Mouse (Mus musculus): ENCODE data around the gene Evx2. TPM values are rescaled to one million over a fixed set of nuclear protein-coding genes. Genes with fewer than 3 reads are reported as not detected.

Evx2 gene
- polyA plus RNA-seq, 1 experiment = not detected

GRCm38 (mm10) chr2:74697567-74698121 is 38.3 kb upstream of the Evx2 start, which contains the start of gene Hoxd9:
Hoxd9 (plus strand) TSS chr2:74697727.
- H3K27me3 ChIP-seq (ENCODE audit: control insufficient read depth) = peaks cover 100% of the 10 kb centered on the region
- TF ChIP-seq GATA1 (IDR thresholded peaks at IDR 0.05; ENCODE audit: low read length) (no peak), TAL1 (IDR thresholded peaks at IDR 0.05; ENCODE audit: low read length) (no peak)
- H3K36me3 ChIP-seq (ENCODE audit: control insufficient read depth) = no peaks in the 10 kb centered on the region

GRCm38 (mm10) chr2:74696442-74697335 is 37.3 kb upstream of the Evx2 start:
- no peaks in the 10 kb centered on the region for H3K36me3 ChIP-seq (ENCODE audit: control insufficient read depth)
- H3K27me3 ChIP-seq (ENCODE audit: control insufficient read depth) = peaks cover 100% of the 10 kb centered on the region
- H3K4me3 ChIP-seq (replicated peaks) = no peak overlapping the region
- peaks cover 5% of the 10 kb centered on the region; the same call in 1 of the 2 replicates for H3K9me3 ChIP-seq (ENCODE audit: control insufficient read depth, low read length)
- no peak for TF ChIP-seq TAL1 (IDR thresholded peaks at IDR 0.05; ENCODE audit: low read length)
- TF ChIP-seq GATA1 (IDR thresholded peaks at IDR 0.05; ENCODE audit: low read length) = no peak
- H3K4me1 ChIP-seq (ENCODE audit: control insufficient read depth) = 0 out of 2 replicates have a peak, but pooled peaks cover 2% of the 10 kb centered on the region

More at GRCm38 (mm10) chr2:74697567-74698121, 38.3 kb upstream of the Evx2 start, which contains the start of gene Hoxd9:
- Histone ChIP-seq H3K4me3 (replicated peaks) (no peak within 1 kb of the TSS), H3K9me3 (ENCODE audit: control insufficient read depth, low read length) (peaks cover 5% of the 10 kb centered on the region; the same call in 1 of the 2 replicates), H3K4me1 (ENCODE audit: control insufficient read depth) (0 out of 2 replicates have a peak, but pooled peaks cover 2% of the 10 kb centered on the region)

- TF ChIP-seq GATA1 (IDR thresholded peaks at IDR 0.05; ENCODE audit: low read length) (no peak), TAL1 (IDR thresholded peaks at IDR 0.05; ENCODE audit: low read length) (no peak)
- peaks cover 5% of the 10 kb centered on the region; the same call in 1 of the 2 replicates for H3K9me3 ChIP-seq (ENCODE audit: control insufficient read depth, low read length)
- H3K4me3 ChIP-seq (replicated peaks) = no peak overlapping the region
- 0 out of 2 replicates have a peak, but pooled peaks cover 2% of the 10 kb centered on the region for H3K4me1 ChIP-seq (ENCODE audit: control insufficient read depth)
- H3K36me3 ChIP-seq (ENCODE audit: control insufficient read depth) = no peaks in the 10 kb centered on the region
- H3K27me3 ChIP-seq (ENCODE audit: control insufficient read depth) = peaks cover 100% of the 10 kb centered on the region
These were observed 36.6 kb upstream of the Evx2 start for GRCm38 (mm10) chr2:74695813-74696430.

GRCm38 (mm10) chr2:74695383-74695782 is 36.0 kb upstream of the Evx2 start:
- H3K4me3 ChIP-seq (replicated peaks) = no peak overlapping the region
- H3K27me3 ChIP-seq (ENCODE audit: control insufficient read depth) = peaks cover 100% of the 10 kb centered on the region
- H3K4me1 ChIP-seq (ENCODE audit: control insufficient read depth) = 0 out of 2 replicates have a peak, but pooled peaks cover 2% of the 10 kb centered on the region
- no peak for TF ChIP-seq TAL1 (IDR thresholded peaks at IDR 0.05; ENCODE audit: low read length)
- no peak for TF ChIP-seq GATA1 (IDR thresholded peaks at IDR 0.05; ENCODE audit: low read length)
- H3K36me3 ChIP-seq (ENCODE audit: control insufficient read depth) = no peaks in the 10 kb centered on the region
- peaks cover 5% of the 10 kb centered on the region; the same call in 1 of the 2 replicates for H3K9me3 ChIP-seq (ENCODE audit: control insufficient read depth, low read length)

GRCm38 (mm10) chr2:74694066-74694465 is 34.7 kb upstream of the Evx2 start:
- Histone ChIP-seq H3K36me3 (ENCODE audit: control insufficient read depth) (no peaks in the 10 kb centered on the region), H3K4me1 (ENCODE audit: control insufficient read depth) (0 out of 2 replicates have a peak, but pooled peaks cover 2% of the 10 kb centered on the region), H3K27me3 (ENCODE audit: control insufficient read depth) (peaks cover 100% of the 10 kb centered on the region), H3K9me3 (ENCODE audit: control insufficient read depth, low read length) (peaks cover 5% of the 10 kb centered on the region; the same call in 1 of the 2 replicates), H3K4me3 (replicated peaks) (no peak overlapping the region)
- TF ChIP-seq GATA1 (IDR thresholded peaks at IDR 0.05; ENCODE audit: low read length) (no peak), TAL1 (IDR thresholded peaks at IDR 0.05; ENCODE audit: low read length) (no peak)

GRCm38 (mm10) chr2:74693432-74693827 is 34.1 kb upstream of the Evx2 start:
- Histone ChIP-seq H3K9me3 (ENCODE audit: control insufficient read depth, low read length) (peaks cover 5% of the 10 kb centered on the region; the same call in 1 of the 2 replicates), H3K27me3 (ENCODE audit: control insufficient read depth) (peaks cover 100% of the 10 kb centered on the region), H3K36me3 (ENCODE audit: control insufficient read depth) (no peaks in the 10 kb centered on the region), H3K4me3 (replicated peaks) (no peak overlapping the region), H3K4me1 (ENCODE audit: control insufficient read depth) (0 out of 2 replicates have a peak, but pooled peaks cover 2% of the 10 kb centered on the region)
- TF ChIP-seq GATA1 (IDR thresholded peaks at IDR 0.05; ENCODE audit: low read length) (no peak), TAL1 (IDR thresholded peaks at IDR 0.05; ENCODE audit: low read length) (no peak)

GRCm38 (mm10) chr2:74692808-74693431 is 33.6 kb upstream of the Evx2 start:
- H3K4me1 ChIP-seq (ENCODE audit: control insufficient read depth) = 0 out of 2 replicates have a peak, but pooled peaks cover under 1% of the 10 kb centered on the region
- TF ChIP-seq TAL1 (IDR thresholded peaks at IDR 0.05; ENCODE audit: low read length) = no peak
- no peak for TF ChIP-seq GATA1 (IDR thresholded peaks at IDR 0.05; ENCODE audit: low read length)
- peaks cover 100% of the 10 kb centered on the region for H3K27me3 ChIP-seq (ENCODE audit: control insufficient read depth)
- no peaks in the 10 kb centered on the region for H3K36me3 ChIP-seq (ENCODE audit: control insufficient read depth)
- no peak overlapping the region for H3K4me3 ChIP-seq (replicated peaks)
- peaks cover 2% of the 10 kb centered on the region; the same call in 1 of the 2 replicates for H3K9me3 ChIP-seq (ENCODE audit: control insufficient read depth, low read length)
